Mouse (Mus musculus) liver, adult 2 months (tissue): ENCODE data around the gene Ly6f.

Experiments
- CTCF ChIP-seq: fragments of 200-500 bp; IDR thresholded peaks from 2 replicates; pipeline ENCODE4 v1.5.1; 2011; ENCODE audit warnings: low read depth, low read length, control low read depth
- POLR2A ChIP-seq: fragments of 200-500 bp; IDR thresholded peaks from 2 replicates; pipeline ENCODE4 v1.6.1; 2011; ENCODE audit warnings: low read length, control low read depth; ENCODE audit not compliant: insufficient read depth; ENCODE audit errors: extremely low read depth

DNA sequence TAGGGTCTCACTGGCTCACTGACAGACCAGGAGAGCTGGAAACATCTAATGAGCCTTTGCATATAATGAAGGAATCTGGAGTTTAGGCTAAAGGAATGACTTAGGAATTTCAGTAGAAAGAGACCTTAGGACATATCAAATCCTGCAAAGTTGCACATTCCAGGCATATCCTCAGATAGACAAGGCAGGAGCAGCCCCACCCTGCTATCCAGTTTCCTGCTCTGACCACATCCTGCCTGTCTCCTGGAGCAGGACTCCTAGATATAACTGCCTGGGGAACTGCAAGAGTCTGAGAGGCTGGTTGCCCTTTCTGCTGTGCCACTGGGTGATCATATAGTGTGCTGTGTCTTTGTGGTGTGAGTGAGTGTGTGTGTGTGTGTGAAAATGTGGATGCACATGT lies 1.9 kb downstream of the Ly6f start:
- TF ChIP-seq POLR2A (no peak), CTCF (no peak)
